Comparison of ENCODE assay signal across 24 mouse cellular contexts in the genomic region with DNA sequence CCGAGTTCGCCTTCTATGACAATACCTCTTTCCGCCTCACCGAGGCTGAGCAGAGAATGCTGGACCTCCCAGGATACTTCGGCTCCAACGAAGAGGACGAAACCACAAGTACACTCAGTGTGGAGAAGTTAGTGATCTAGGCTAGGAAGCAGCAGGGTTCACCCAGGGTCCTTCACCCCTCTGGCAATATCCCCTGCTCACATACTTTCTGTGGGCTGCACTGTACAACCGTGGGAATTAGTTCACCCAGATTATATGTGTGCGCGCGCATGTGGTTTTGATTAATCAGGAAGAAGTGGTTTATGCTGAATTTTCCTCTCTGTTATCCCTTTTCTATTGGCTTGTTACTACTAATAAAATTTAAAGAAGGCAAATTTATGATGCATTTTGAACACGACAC. TPM values are rescaled to one million over a fixed set of nuclear protein-coding genes. Genes with fewer than 3 reads are reported as not detected.
DNase-seq lines count a peak whose midpoint lies in the region; ATAC-seq and TF ChIP-seq lines count a peak whose summit lies in the region.
"Had no signal": no experiment of that assay in that cellular context is flagged by ENCODE, and none has a peak within 500 bp of the region (broad histone marks: within the 10 kb centered on the region; RNA-seq: fewer than 3 reads in every experiment).

No protein-coding gene starts in this region.

- H3K9me3 ChIP-seq in kidney, embryonic 15.5 days (replicated peaks) = no peaks in the 10 kb centered on the region
- no peaks in the 10 kb centered on the region for H3K9me3 ChIP-seq in lung, postnatal 0 days (ENCODE audit: low read length)
- 0 out of 2 replicates have a peak, but pooled peaks cover under 1% of the 10 kb centered on the region for H3K9me3 ChIP-seq in embryonic facial prominence, embryonic 14.5 days (ENCODE audit: control insufficient read depth, low read length)
- H3K9me3 ChIP-seq in intestine, embryonic 16.5 days (ENCODE audit: control insufficient read depth, low read length) = no peaks in the 10 kb centered on the region
- H3K9me3 ChIP-seq: forebrain, embryonic 13.5 days had no signal

- no peaks in the 10 kb centered on the region for H3K27me3 ChIP-seq in kidney, embryonic 15.5 days
- H3K27me3 ChIP-seq in lung, postnatal 0 days (replicated peaks; ENCODE audit: insufficient read depth, low read length) = no peaks in the 10 kb centered on the region
- no peaks in the 10 kb centered on the region for H3K27me3 ChIP-seq in embryonic facial prominence, embryonic 14.5 days (replicated peaks; ENCODE audit: control insufficient read depth, insufficient read depth, low read length)
- H3K27me3 ChIP-seq in intestine, embryonic 16.5 days (replicated peaks; ENCODE audit: control insufficient read depth, insufficient read depth, low read length) = no peaks in the 10 kb centered on the region
- H3K27me3 ChIP-seq: forebrain, embryonic 13.5 days; limb, embryonic 12.5 days; Patski had no signal

- H3K9ac ChIP-seq in kidney, embryonic 15.5 days = no peak overlapping the region
- H3K9ac ChIP-seq in lung, postnatal 0 days (replicated peaks; ENCODE audit: low read depth) = no peak overlapping the region
- no peak overlapping the region for H3K9ac ChIP-seq in embryonic facial prominence, embryonic 14.5 days (ENCODE audit: low read depth, low read length)
- no peak overlapping the region for H3K9ac ChIP-seq in intestine, embryonic 16.5 days (ENCODE audit: low read depth, low read length)
- H3K9ac ChIP-seq: forebrain, embryonic 13.5 days; hindbrain, embryonic 14.5 days; limb, embryonic 12.5 days; liver, embryonic 14.5 days had no signal

- no peak overlapping the region for H3K4me2 ChIP-seq in kidney, embryonic 15.5 days
- no peak overlapping the region for H3K4me2 ChIP-seq in lung, postnatal 0 days (replicated peaks; ENCODE audit: low read depth, low read length)
- no peak overlapping the region for H3K4me2 ChIP-seq in embryonic facial prominence, embryonic 14.5 days (ENCODE audit: low read depth, low read length)
- H3K4me2 ChIP-seq in intestine, embryonic 16.5 days (ENCODE audit: low read depth, low read length) = no peak overlapping the region
- H3K4me2 ChIP-seq: forebrain, embryonic 13.5 days; hindbrain, embryonic 14.5 days; limb, embryonic 12.5 days; midbrain, embryonic 11.5 days had no signal

- no peak for DNase-seq in kidney, postnatal 10 days
- DNase-seq in lung, postnatal 0 days (ENCODE audit: low spot score) = no peak
- DNase-seq in lung, adult 18-20 months = no peak
- DNase-seq in embryonic facial prominence, embryonic 14.5 days (ENCODE audit: low spot score) = peak; percentile 47
- DNase-seq in testis, postnatal 14 days (ENCODE audit: low spot score) = peak; percentile 9
- no peak for DNase-seq in retina, postnatal 1 day
- DNase-seq: adrenal gland, postnatal 14 days; cerebellum, adult 11 months; kidney, postnatal 25 days; right cerebral cortex, adult 18-20 months; thymus, postnatal 4 days had no signal

- WGBS in kidney, embryonic 15.5 days = 80% methylated on average over 12 of the region's 12 CpGs
- WGBS in lung, postnatal 0 days = 71% methylated on average over 12 of the region's 12 CpGs
- WGBS in embryonic facial prominence, embryonic 14.5 days = 56% methylated on average over 12 of the region's 12 CpGs
- 86% methylated on average over 12 of the region's 12 CpGs for WGBS in intestine, embryonic 16.5 days

- no peak for ATAC-seq in kidney, embryonic 15.5 days (replicated peaks; ENCODE audit: low FRiP score)
- peak; percentile 17; the same call in 1 of the 2 replicates for ATAC-seq in lung, postnatal 0 days
- peak; percentile 63; the same call in 1 of the 2 replicates for ATAC-seq in embryonic facial prominence, embryonic 14.5 days (ENCODE audit: low read depth)
- no peak for ATAC-seq in intestine, embryonic 16.5 days
- ATAC-seq: forebrain, embryonic 13.5 days; Patski had no signal

- no peaks in the 10 kb centered on the region for H3K4me1 ChIP-seq in kidney, embryonic 15.5 days
- H3K4me1 ChIP-seq in lung, postnatal 0 days (ENCODE audit: insufficient read depth, low read depth, low read length) = 0 out of 2 replicates have a peak, but pooled peaks cover 2% of the 10 kb centered on the region
- no peaks in the 10 kb centered on the region for H3K4me1 ChIP-seq in embryonic facial prominence, embryonic 14.5 days (ENCODE audit: control insufficient read depth, insufficient read depth, low read length)
- no peaks in the 10 kb centered on the region for H3K4me1 ChIP-seq in intestine, embryonic 16.5 days (ENCODE audit: control insufficient read depth, insufficient read depth, low read length)
- H3K4me1 ChIP-seq: forebrain, embryonic 13.5 days; limb, embryonic 12.5 days had no signal

- TF ChIP-seq EP300 in lung, postnatal 0 days (IDR thresholded peaks at IDR 0.05) = no peak

- no peak for TF ChIP-seq CTCF in lung, postnatal 0 days (IDR thresholded peaks at IDR 0.05)

- H3K4me3 ChIP-seq in kidney, embryonic 15.5 days (replicated peaks) = no peak overlapping the region
- H3K4me3 ChIP-seq in lung, postnatal 0 days (ENCODE audit: low read depth, low read length) = no peak overlapping the region
- no peak overlapping the region for H3K4me3 ChIP-seq in embryonic facial prominence, embryonic 14.5 days (ENCODE audit: low read depth, low read length)
- H3K4me3 ChIP-seq in intestine, embryonic 16.5 days (ENCODE audit: low read length) = no peak overlapping the region
- H3K4me3 ChIP-seq: erythroblast, embryonic 14.5 days; forebrain, embryonic 13.5 days; limb, embryonic 12.5 days had no signal

- H3K36me3 ChIP-seq in kidney, embryonic 15.5 days = no peaks in the 10 kb centered on the region
- no peaks in the 10 kb centered on the region for H3K36me3 ChIP-seq in lung, postnatal 0 days (ENCODE audit: insufficient read depth, low read length)
- H3K36me3 ChIP-seq in embryonic facial prominence, embryonic 14.5 days (ENCODE audit: control insufficient read depth, insufficient read depth, low read length) = no peaks in the 10 kb centered on the region
- H3K36me3 ChIP-seq in intestine, embryonic 16.5 days (ENCODE audit: control insufficient read depth, insufficient read depth, low read length) = no peaks in the 10 kb centered on the region
- H3K36me3 ChIP-seq: limb, embryonic 12.5 days had no signal

- 0 out of 2 replicates have a peak overlapping the region, but pooled peaks have one; percentile 9 for H3K27ac ChIP-seq in kidney, embryonic 15.5 days
- peak overlapping the region; percentile 52 for H3K27ac ChIP-seq in lung, postnatal 0 days (ENCODE audit: low read length)
- H3K27ac ChIP-seq in embryonic facial prominence, embryonic 14.5 days (replicated peaks; ENCODE audit: low read depth, low read length) = no peak overlapping the region
- no peak overlapping the region for H3K27ac ChIP-seq in intestine, embryonic 16.5 days (ENCODE audit: low read length)
- H3K27ac ChIP-seq: forebrain, embryonic 13.5 days; hindbrain, embryonic 14.5 days; limb, embryonic 12.5 days; liver, embryonic 14.5 days had no signal

RNA-seq across cellular contexts. Expression of a gene that starts 23.7 kb away (rescaled TPM):
- not detected in 2 replicates for polyA plus RNA-seq in kidney, embryonic 15.5 days (2015; fragmentation: Nextera tagmentation; extraction: Ambion mirVana)
- polyA plus RNA-seq in lung, postnatal 0 days (2015; fragmentation: Nextera tagmentation; extraction: Ambion mirVana) = not detected in 2 replicates
- not detected in 2 replicates for polyA plus RNA-seq in embryonic facial prominence, embryonic 14.5 days (2014; fragmentation: Nextera tagmentation; extraction: Ambion mirVana)
- 0.05 TPM in 1 of 2 replicates, not detected in the other for polyA plus RNA-seq in intestine, embryonic 16.5 days (2015; fragmentation: Nextera tagmentation; extraction: Ambion mirVana)
- polyA plus RNA-seq: C2C12; erythroblast, embryonic 14.5 days; forebrain, embryonic 13.5 days; heart, embryonic 16.5 days; hindbrain, embryonic 14.5 days; intestine, embryonic 14.5 days; limb, embryonic 12.5 days; liver, embryonic 14.5 days; midbrain, embryonic 11.5 days; neural tube, embryonic 11.5 days; Patski had no signal

RNA-seq across cellular contexts. Expression of a gene that starts 32.4 kb away (rescaled TPM):
- polyA plus RNA-seq in kidney, embryonic 15.5 days (2015; fragmentation: Nextera tagmentation; extraction: Ambion mirVana) = 14.5 and 16.3 TPM in 2 replicates
- polyA plus RNA-seq in lung, postnatal 0 days (2015; fragmentation: Nextera tagmentation; extraction: Ambion mirVana) = 32.0 and 33.3 TPM in 2 replicates
- polyA plus RNA-seq in embryonic facial prominence, embryonic 14.5 days (2014; fragmentation: Nextera tagmentation; extraction: Ambion mirVana) = 11.2 and 13.1 TPM in 2 replicates
- polyA plus RNA-seq in intestine, embryonic 16.5 days (2015; fragmentation: Nextera tagmentation; extraction: Ambion mirVana) = 7.2 and 7.8 TPM in 2 replicates
- polyA plus RNA-seq: erythroblast, embryonic 14.5 days had no signal

Comparison
In these comparisons a context has a peak if more than half of its experiments do, and no peak if none do; other contexts are left out.
1. ATAC-seq: peak in lung, postnatal 0 days (single experiment) and embryonic facial prominence, embryonic 14.5 days (single experiment); none in kidney, embryonic 15.5 days (single experiment) and intestine, embryonic 16.5 days (single experiment).
2. H3K27ac ChIP-seq: peak in kidney, embryonic 15.5 days (single experiment) and lung, postnatal 0 days (single experiment); none in embryonic facial prominence, embryonic 14.5 days (single experiment) and intestine, embryonic 16.5 days (single experiment).
3. DNase-seq: peak in embryonic facial prominence, embryonic 14.5 days (single experiment) and testis, postnatal 14 days (single experiment); none in kidney, postnatal 10 days (single experiment), lung, postnatal 0 days (single experiment), lung, adult 18-20 months (0 of 2) and retina, postnatal 1 day (single experiment).